Mouse (Mus musculus) pancreas, adult 10 weeks (tissue): Measurements from ENCODE around the gene Grm1. TPM values are rescaled to one million over a fixed set of nuclear protein-coding genes. Genes with fewer than 3 reads are reported as not detected.

Source experiments
- polyA plus RNA-seq: library from polyadenylated mRNA; stranded (reverse); fragments of 350-450 nt; fragmentation: Illumina TruSeq; extraction: RNeasy Lipid Tissue Mini Kit (QIAGEN cat#74804); gene quantifications from one replicate; pipeline ENCODE4 v1.2.3, GENCODE M21; 2015; ENCODE audit warnings: low read depth, low replicate concordance; ENCODE audit not compliant: insufficient read depth

Gene Grm1
- not detected for polyA plus RNA-seq

GRCm38 (mm10) chr10:11081611-11082398 lies at the start of gene Grm1:
TSS of gene Grm1 (minus strand) at chr10:11082356.

GRCm38 (mm10) chr10:10681048-10681447 lies 401.1 kb downstream of the Grm1 start, which contains the start of gene Gm10944:
TSS of gene Gm10944 (plus strand) at chr10:10681348.

Other genes with a start within 250 kb of the Grm1 start
- 2.5 TPM for gene Shprh, start 67.1 kb upstream of the Grm1 start, polyA plus RNA-seq
- 2.5 TPM for gene Fbxo30, start 199.0 kb upstream of the Grm1 start, polyA plus RNA-seq